Mouse (Mus musculus) liver, postnatal 0 days (tissue): ENCODE data around the gene Per1. TPM values are rescaled to one million over a fixed set of nuclear protein-coding genes. Genes with fewer than 3 reads are reported as not detected.
A peak's percentile ranks its signal among the peaks of the same experiment; 100 is the strongest.

ENCODE experiments used
- ATAC-seq: fragments of 200-750 bp; cut with Nextera tagmentation; 2 replicates; pipeline ENCODE4 v1.8.0; 2017; ENCODE audit warnings: mild to moderate bottlenecking, moderate library complexity
- DNase-seq: peaks from one replicate; pipeline ENCODE4 v3.0.0-alpha.2; 2016
- H3K27ac ChIP-seq: fragments of 300-500 bp; sonication (generic); 2 replicates; pipeline ENCODE4 v1.5.1; 2014; ENCODE audit warnings: antibody characterized with exemption, moderate library complexity, mild to moderate bottlenecking, low read depth
- H3K27me3 ChIP-seq: fragments of 300-500 bp; sonication (generic); 2 replicates; pipeline ENCODE4 v1.6.1; 2014; ENCODE audit warnings: low read length, control low read depth, mixed read lengths; ENCODE audit not compliant: insufficient read depth
- H3K36me3 ChIP-seq: fragments of 300-500 bp; sonication (generic); replicated peaks from 2 replicates; pipeline ENCODE4 v1.6.1; 2014; ENCODE audit warnings: mild to moderate bottlenecking, control low read depth, low read length, moderate library complexity, mixed read lengths; ENCODE audit not compliant: insufficient read depth
- H3K4me1 ChIP-seq: fragments of 300-500 bp; sonication (generic); 2 replicates; pipeline ENCODE4 v1.6.1; 2014; ENCODE audit warnings: antibody characterized with exemption, mild to moderate bottlenecking, control low read depth; ENCODE audit not compliant: insufficient read depth
- H3K4me2 ChIP-seq: fragments of 300-500 bp; sonication (generic); 2 replicates; pipeline ENCODE4 v1.6.1; 2014; ENCODE audit warnings: low read depth, mild to moderate bottlenecking, low read length, moderate library complexity, mixed read lengths
- H3K4me3 ChIP-seq: fragments of 300-500 bp; sonication (generic); 2 replicates; pipeline ENCODE4 v1.5.1; 2014; ENCODE audit warnings: low read depth, low read length
- H3K9ac ChIP-seq: fragments of 300-500 bp; sonication (generic); replicated peaks from 2 replicates; pipeline ENCODE4 v1.6.1; 2014; ENCODE audit warnings: mild to moderate bottlenecking, moderate library complexity
- H3K9me3 ChIP-seq: fragments of 300-500 bp; sonication (generic); 2 replicates; pipeline ENCODE4 v1.6.1; 2016; ENCODE audit warnings: mild to moderate bottlenecking, control low read depth, low read length, mixed read lengths
- CTCF ChIP-seq: sonication (generic); IDR thresholded peaks from 2 replicates; pipeline ENCODE4 v1.5.1; 2016; ENCODE audit warnings: antibody characterized with exemption, low read depth
- EP300 ChIP-seq: IDR thresholded peaks from 2 replicates; pipeline ENCODE4 v1.6.1; 2016; ENCODE audit warnings: antibody characterized with exemption, low read depth, mild to moderate bottlenecking
- WGBS: fragments of 180-500 bp; shearing (Covaris S2); extraction: QIAGEN DNeasy Blood & Tissue Kit; methylation state at CpG from one replicate; pipeline ENCODE4 v1.1.7; 2014; ENCODE audit not compliant: insufficient replicate concordance; 5-methylcytosine and 5-hydroxymethylcytosine counted together
- polyA plus RNA-seq: library from polyadenylated mRNA; unstranded; fragments of >200 nt; fragmentation: Nextera tagmentation; extraction: Ambion mirVana; gene quantifications from 2 replicates; pipeline ENCODE4 v1.2.1, GENCODE M21; 2015

Gene Per1
- polyA plus RNA-seq, 1 experiment from 2014 or later: 8.2 TPM

DNA sequence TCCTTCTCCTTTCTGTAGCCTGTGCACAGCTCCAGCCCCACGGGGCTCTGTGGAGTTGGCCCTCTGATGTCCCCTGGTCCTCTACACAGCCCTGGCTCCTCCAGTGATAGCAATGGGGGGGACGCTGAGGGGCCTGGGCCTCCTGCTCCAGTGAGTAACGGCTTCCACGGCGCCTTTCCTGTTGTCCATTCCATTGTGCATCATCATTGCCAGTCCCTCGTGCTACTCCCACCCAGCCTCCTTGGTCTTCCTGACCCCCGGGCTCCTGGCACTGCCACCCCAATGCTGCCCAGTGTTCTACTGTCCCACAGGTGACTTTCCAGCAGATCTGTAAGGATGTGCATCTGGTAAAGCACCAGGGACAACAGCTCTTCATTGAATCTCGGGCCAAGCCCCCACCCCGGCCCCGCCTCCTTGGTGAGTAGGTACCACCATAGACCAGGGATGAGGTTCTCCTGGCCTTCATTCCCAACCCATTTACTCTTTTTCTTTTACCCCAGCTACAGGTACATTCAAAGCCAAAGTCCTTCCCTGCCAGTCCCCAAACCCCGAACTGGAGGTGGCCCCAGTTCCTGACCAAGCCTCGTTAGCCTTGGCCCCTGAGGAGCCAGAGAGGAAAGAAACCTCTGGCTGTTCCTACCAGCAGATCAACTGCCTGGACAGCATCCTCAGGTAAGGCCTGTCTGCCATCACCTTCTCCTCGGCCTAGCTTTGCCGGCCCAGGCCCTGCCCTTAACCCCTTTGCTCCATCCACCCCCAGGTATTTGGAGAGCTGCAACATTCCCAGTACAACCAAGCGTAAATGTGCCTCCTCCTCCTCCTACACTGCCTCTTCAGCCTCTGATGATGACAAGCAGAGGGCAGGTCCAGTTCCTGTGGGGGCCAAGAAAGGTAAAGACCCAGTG, 8.8 kb downstream of the Per1 start:
- H3K4me1 ChIP-seq: peaks cover 18% of the 10 kb centered on the region
- TF ChIP-seq CTCF: no peak
- H3K4me3 ChIP-seq: no peak overlapping the region
- peak; percentile 13 for DNase-seq
- H3K9me3 ChIP-seq: no peaks in the 10 kb centered on the region
- no peaks in the 10 kb centered on the region for H3K27me3 ChIP-seq
- 90% methylated on average over 15 of the region's 15 CpGs for WGBS
- H3K9ac ChIP-seq: no peak overlapping the region
- H3K27ac ChIP-seq: no peak overlapping the region
- peaks cover 86% of the 10 kb centered on the region for H3K36me3 ChIP-seq
- H3K4me2 ChIP-seq: no peak overlapping the region
- no peak for ATAC-seq

DNA sequence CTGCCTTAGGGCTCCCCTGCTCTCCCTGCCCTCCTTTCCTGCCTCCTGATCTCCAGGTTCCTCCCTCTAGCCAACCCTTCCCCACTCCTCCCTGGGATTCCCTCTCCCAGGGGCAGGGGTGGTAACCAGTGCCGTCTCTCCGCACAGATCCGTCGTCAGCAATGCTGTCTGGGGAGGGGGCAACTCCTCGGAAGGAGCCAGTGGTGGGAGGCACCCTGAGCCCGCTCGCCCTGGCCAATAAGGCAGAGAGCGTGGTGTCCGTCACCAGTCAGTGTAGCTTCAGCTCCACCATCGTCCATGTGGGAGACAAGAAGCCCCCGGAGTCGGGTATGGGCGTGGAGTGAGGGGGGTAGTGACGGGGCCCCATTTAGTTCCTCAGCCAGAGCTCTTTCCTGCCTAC, 9.5 kb downstream of the Per1 start:
- no peak overlapping the region for H3K27ac ChIP-seq
- no peaks in the 10 kb centered on the region for H3K9me3 ChIP-seq
- no peaks in the 10 kb centered on the region for H3K27me3 ChIP-seq
- 96% methylated on average over 14 of the region's 14 CpGs for WGBS
- no peak overlapping the region for H3K9ac ChIP-seq
- DNase-seq: peak; percentile 10
- peaks cover 15% of the 10 kb centered on the region for H3K4me1 ChIP-seq
- H3K4me2 ChIP-seq: no peak overlapping the region
- peaks cover 94% of the 10 kb centered on the region for H3K36me3 ChIP-seq
- no peak overlapping the region for H3K4me3 ChIP-seq
- no peak for ATAC-seq
- TF ChIP-seq CTCF: no peak
- TF ChIP-seq EP300: no peak

DNA sequence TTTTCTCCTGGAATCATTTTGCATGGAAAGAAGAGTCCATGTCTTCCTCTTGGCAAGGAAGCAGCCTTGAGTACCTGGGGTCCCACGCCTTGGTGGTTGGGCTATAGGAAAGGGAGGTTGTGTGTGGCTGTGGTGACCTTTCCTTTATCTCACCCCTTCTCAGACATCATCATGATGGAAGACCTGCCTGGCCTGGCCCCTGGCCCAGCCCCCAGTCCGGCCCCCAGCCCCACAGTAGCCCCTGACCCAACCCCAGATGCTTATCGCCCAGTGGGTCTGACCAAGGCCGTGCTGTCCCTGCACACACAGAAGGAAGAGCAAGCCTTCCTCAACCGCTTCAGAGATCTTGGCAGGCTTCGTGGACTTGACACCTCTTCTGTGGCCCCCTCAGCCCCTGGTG, 10.2 kb downstream of the Per1 start:
- Histone ChIP-seq H3K36me3 (peaks cover 95% of the 10 kb centered on the region), H3K4me3 (no peak overlapping the region), H3K4me1 (peaks cover 7% of the 10 kb centered on the region), H3K27me3 (no peaks in the 10 kb centered on the region), H3K9me3 (no peaks in the 10 kb centered on the region), H3K27ac (no peak overlapping the region), H3K4me2 (no peak overlapping the region), H3K9ac (no peak overlapping the region)
- TF ChIP-seq CTCF (no peak), EP300 (no peak)
- 81% methylated on average over 6 of the region's 6 CpGs for WGBS
- ATAC-seq (no peak), DNase-seq (peak; percentile 11)

DNA sequence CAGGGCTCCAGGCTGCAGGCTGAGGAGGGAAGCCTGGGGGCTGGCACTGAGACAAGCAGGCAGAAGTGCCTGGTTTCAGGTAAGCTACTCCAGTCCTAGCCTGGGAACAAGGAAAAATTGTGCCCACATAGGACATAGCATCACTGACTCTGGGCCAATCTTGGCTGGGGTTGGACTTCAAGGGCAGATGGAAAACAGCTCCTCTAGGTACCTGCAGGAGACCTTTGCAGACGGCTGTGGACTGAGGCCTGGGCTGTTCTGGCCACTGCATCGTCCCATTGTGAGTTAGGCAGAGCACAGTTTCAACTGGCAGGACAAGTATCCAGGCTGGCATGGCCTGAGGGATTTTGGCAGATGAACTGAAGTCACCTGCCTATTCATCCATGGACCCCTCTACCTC, 10.8 kb downstream of the Per1 start:
- TF ChIP-seq EP300: no peak
- no peak for TF ChIP-seq CTCF
- no peaks in the 10 kb centered on the region for H3K27me3 ChIP-seq
- ATAC-seq: no peak
- H3K9ac ChIP-seq: no peak overlapping the region
- peaks cover 89% of the 10 kb centered on the region for H3K36me3 ChIP-seq
- no peak overlapping the region for H3K4me2 ChIP-seq
- WGBS: 75% methylated on average over 2 of the region's 2 CpGs
- 0 out of 2 replicates have a peak, but pooled peaks cover 3% of the 10 kb centered on the region for H3K4me1 ChIP-seq
- DNase-seq: peak; percentile 13
- H3K9me3 ChIP-seq: no peaks in the 10 kb centered on the region
- no peak overlapping the region for H3K4me3 ChIP-seq
- H3K27ac ChIP-seq: no peak overlapping the region

DNA sequence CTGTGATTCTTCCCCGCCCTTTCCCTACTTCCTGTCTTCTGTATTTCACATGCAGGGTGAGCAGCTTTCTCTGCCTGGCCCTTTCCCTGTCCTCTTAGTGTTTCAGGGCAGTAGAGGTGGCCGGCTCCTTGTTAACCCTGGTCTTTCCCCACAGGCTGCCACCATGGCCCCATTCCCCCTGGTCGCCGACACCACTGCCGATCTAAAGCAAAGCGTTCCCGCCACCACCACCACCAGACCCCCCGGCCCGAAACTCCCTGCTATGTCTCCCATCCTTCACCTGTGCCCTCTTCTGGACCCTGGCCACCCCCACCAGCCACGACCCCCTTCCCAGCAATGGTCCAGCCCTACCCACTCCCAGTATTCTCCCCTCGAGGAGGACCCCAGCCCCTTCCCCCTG, 11.3 kb downstream of the Per1 start:
- peak; percentile 15 for DNase-seq
- H3K27ac ChIP-seq: no peak overlapping the region
- peaks cover 6% of the 10 kb centered on the region; the same call in 1 of the 2 replicates for H3K4me1 ChIP-seq
- WGBS: 87% methylated on average over 11 of the region's 11 CpGs
- H3K4me3 ChIP-seq: no peak overlapping the region
- peaks cover 84% of the 10 kb centered on the region for H3K36me3 ChIP-seq
- TF ChIP-seq EP300 (no peak), CTCF (no peak)
- no peaks in the 10 kb centered on the region for H3K27me3 ChIP-seq
- no peak overlapping the region for H3K4me2 ChIP-seq
- H3K9ac ChIP-seq: no peak overlapping the region
- H3K9me3 ChIP-seq: no peaks in the 10 kb centered on the region
- no peak for ATAC-seq

DNA sequence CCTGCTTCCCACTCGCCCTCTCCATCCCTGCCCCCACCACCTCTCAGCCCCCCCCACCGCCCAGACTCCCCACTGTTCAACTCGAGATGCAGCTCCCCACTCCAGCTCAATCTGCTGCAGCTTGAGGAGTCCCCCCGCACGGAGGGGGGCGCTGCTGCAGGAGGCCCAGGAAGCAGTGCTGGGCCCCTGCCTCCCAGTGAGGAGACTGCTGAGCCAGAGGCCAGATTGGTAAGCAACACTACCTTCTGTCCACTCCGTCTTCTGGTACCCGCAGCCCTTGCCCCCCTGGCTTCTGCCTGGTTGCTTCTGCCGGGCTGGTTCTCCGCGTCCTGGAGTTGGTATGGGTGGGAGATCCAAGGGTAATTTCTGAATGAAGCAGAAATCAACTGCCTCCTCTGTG, 11.8 kb downstream of the Per1 start:
- Histone ChIP-seq H3K4me1 (peaks cover 11% of the 10 kb centered on the region; the same call in 1 of the 2 replicates), H3K27me3 (no peaks in the 10 kb centered on the region), H3K27ac (no peak overlapping the region), H3K36me3 (peaks cover 79% of the 10 kb centered on the region), H3K9me3 (no peaks in the 10 kb centered on the region), H3K9ac (no peak overlapping the region), H3K4me2 (no peak overlapping the region), H3K4me3 (no peak overlapping the region)
- TF ChIP-seq CTCF: no peak
- no peak for TF ChIP-seq EP300
- WGBS: 86% methylated on average over 11 of the region's 11 CpGs
- no peak for ATAC-seq
- DNase-seq: no peak
